Mouse (Mus musculus) thymus, adult 2 months (tissue): ENCODE results near the gene Sema6d.

Source experiments
- CTCF ChIP-seq: fragments of 200-500 bp; IDR thresholded peaks from 2 replicates; pipeline ENCODE4 v1.5.1; 2012; ENCODE audit warnings: mild to moderate bottlenecking, control low read depth, low read length, moderate library complexity, borderline replicate concordance; ENCODE audit not compliant: control insufficient read depth, poor library complexity, insufficient read depth; ENCODE audit errors: extremely low read depth
- POLR2A ChIP-seq: fragments of 200-500 bp; IDR thresholded peaks from 2 replicates; pipeline ENCODE4 v1.6.1; 2012; ENCODE audit warnings: mild to moderate bottlenecking, low read length, control low read depth, moderate library complexity; ENCODE audit not compliant: control insufficient read depth, poor library complexity, insufficient read depth; ENCODE audit errors: extremely low read depth

- TF ChIP-seq CTCF = no peak
- TF ChIP-seq POLR2A = no peak
These were observed 309.8 kb downstream of the Sema6d start for GRCm38 (mm10) chr2:124399611-124400010.
